Mouse (Mus musculus) kidney, embryonic 16.5 days (tissue): ENCODE data around the gene Rnf115. TPM values are rescaled to one million over a fixed set of nuclear protein-coding genes. Genes with fewer than 3 reads are reported as not detected.
"Not testable (repeated sequence)": the region's sequence is repeated elsewhere in the genome, so short reads cannot be mapped to it uniquely, and the experiment has no call there.

Experiments
- ATAC-seq: fragments of 200-750 bp; cut with Nextera tagmentation; 2 replicates; pipeline ENCODE4 v1.8.0; 2017; ENCODE audit warnings: moderate TSS enrichment; ENCODE audit not compliant: low FRiP score, low TSS enrichment
- H3K27ac ChIP-seq: fragments of 300-500 bp; sonication (generic); 2 replicates; pipeline ENCODE4 v1.5.1; 2014; ENCODE audit warnings: low read length
- H3K27me3 ChIP-seq: fragments of 300-500 bp; sonication (generic); 2 replicates; pipeline ENCODE4 v1.6.1; 2014; ENCODE audit warnings: low read length, control low read depth, mixed read lengths; ENCODE audit not compliant: insufficient read depth
- H3K36me3 ChIP-seq: fragments of 300-500 bp; sonication (generic); 2 replicates; pipeline ENCODE4 v1.6.1; 2014; ENCODE audit warnings: low read length, control low read depth, mixed read lengths; ENCODE audit not compliant: insufficient read depth
- H3K4me1 ChIP-seq: fragments of 300-500 bp; sonication (generic); 2 replicates; pipeline ENCODE4 v1.6.1; 2014; ENCODE audit warnings: low read length, control low read depth, mixed read lengths; ENCODE audit not compliant: insufficient read depth
- H3K4me2 ChIP-seq: fragments of 300-500 bp; sonication (generic); replicated peaks from 2 replicates; pipeline ENCODE4 v1.6.1; 2014; ENCODE audit warnings: low read depth, low read length
- H3K4me3 ChIP-seq: fragments of 300-500 bp; sonication (generic); 2 replicates; pipeline ENCODE4 v1.5.1; 2014; ENCODE audit warnings: mild to moderate bottlenecking, low read length
- H3K9ac ChIP-seq: fragments of 300-500 bp; sonication (generic); replicated peaks from 2 replicates; pipeline ENCODE4 v1.6.1; 2014; ENCODE audit warnings: low read length
- H3K9me3 ChIP-seq: fragments of 300-500 bp; sonication (generic); 2 replicates; pipeline ENCODE4 v1.6.1; 2016; ENCODE audit warnings: low read length, control low read depth
- WGBS: fragments of 180-500 bp; shearing (Covaris S2); extraction: QIAGEN DNeasy Blood & Tissue Kit; methylation state at CpG from one replicate; pipeline ENCODE4 v1.1.7; 2014; 5-methylcytosine and 5-hydroxymethylcytosine counted together
- polyA plus RNA-seq: library from polyadenylated mRNA; unstranded; fragments of >200 nt; fragmentation: Nextera tagmentation; extraction: Ambion mirVana; gene quantifications from 2 replicates; pipeline ENCODE4 v1.2.1, GENCODE M21; 2015

The Rnf115 gene
- polyA plus RNA-seq, result 56.6 and 57.3 TPM in 2 replicates

DNA sequence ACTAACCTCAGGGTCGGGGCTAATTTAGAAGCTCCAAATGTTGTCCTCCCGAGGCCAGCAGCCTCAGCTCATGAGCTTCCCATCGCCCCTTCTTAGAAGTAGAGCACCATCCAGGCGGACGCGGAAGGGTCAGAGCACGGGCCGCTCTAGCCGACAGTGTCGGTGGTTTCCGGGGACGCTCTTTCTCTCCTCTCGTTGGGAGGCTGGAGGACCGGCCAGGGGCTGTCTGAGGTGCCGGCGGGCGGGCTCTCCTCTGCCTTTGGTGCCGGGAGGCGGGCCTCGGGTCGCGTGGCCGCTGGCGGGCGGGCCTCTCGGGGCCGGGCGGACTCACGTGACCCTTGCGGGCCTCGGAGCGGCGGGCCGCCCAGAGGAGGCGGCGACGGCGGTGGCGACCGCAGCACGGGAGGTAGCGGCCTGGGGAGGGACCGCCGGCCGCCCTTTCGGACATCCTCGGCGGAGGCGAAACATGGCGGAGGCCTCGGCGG lies at the start of gene Rnf115, which contains the start of gene Polr3c:
TSS of gene Rnf115 (plus strand) at position 322 of the 485 bp plus-strand sequence.
TSS of gene Polr3c (minus strand) at position 286 of the 485 bp plus-strand sequence.
- Histone ChIP-seq H3K4me3 (peak within 1 kb of the TSS; percentile 79), H3K9ac (peak within 1 kb of the TSS; percentile 81), H3K36me3 (peaks cover 19% of the 10 kb centered on the region), H3K9me3 (no peaks in the 10 kb centered on the region), H3K27me3 (no peaks in the 10 kb centered on the region), H3K4me2 (peak within 1 kb of the TSS; percentile 65), H3K27ac (peak within 1 kb of the TSS; percentile 64), H3K4me1 (peaks cover 25% of the 10 kb centered on the region)
- WGBS, result under 1% methylated on average over 48 of the region's 52 CpGs
- peak; percentile 99 for ATAC-seq

DNA sequence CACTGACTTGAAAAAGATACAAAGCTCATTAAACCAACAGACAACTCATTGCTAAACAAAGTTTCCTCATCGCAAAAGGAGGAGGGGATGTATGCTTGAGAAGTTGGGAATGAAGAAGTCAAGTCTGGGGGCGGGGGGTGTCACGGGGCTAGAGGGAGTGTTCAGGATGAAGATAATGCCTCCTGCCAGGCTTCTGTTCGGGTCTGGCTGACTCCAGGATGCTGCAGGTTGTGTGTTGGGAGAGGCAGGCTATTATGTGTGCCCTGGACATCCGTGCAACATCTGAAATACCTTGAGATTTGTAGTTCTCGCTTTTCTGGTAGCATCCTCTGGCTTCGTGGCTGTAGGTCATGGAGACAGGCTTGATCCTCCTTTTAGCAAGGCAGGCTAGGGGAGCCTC lies 49.0 kb upstream of the Rnf115 start:
- 68% methylated on average over 7 of the region's 7 CpGs for WGBS

GRCm38 (mm10) chr3:96679159-96679674 lies 48.2 kb upstream of the Rnf115 start:
- Histone ChIP-seq H3K27me3 (peaks cover 10% of the 10 kb centered on the region; the same call in 1 of the 2 replicates), H3K4me3 (no peak overlapping the region), H3K4me1 (peaks cover 10% of the 10 kb centered on the region), H3K4me2 (no peak overlapping the region), H3K9me3 (no peaks in the 10 kb centered on the region), H3K27ac (no peak overlapping the region), H3K9ac (no peak overlapping the region), H3K36me3 (no peaks in the 10 kb centered on the region)
- WGBS, result 36% methylated on average over 5 of the region's 5 CpGs
- ATAC-seq, result no peak

More for the DNA sequence above, 49.0 kb upstream of the Rnf115 start:
- Histone ChIP-seq H3K36me3 (no peaks in the 10 kb centered on the region), H3K4me3 (no peak overlapping the region), H3K27ac (no peak overlapping the region), H3K9ac (no peak overlapping the region), H3K4me1 (peaks cover 17% of the 10 kb centered on the region), H3K9me3 (no peaks in the 10 kb centered on the region), H3K27me3 (0 out of 2 replicates have a peak, but pooled peaks cover 5% of the 10 kb centered on the region), H3K4me2 (no peak overlapping the region)
- ATAC-seq, result no peak

- no peaks in the 10 kb centered on the region for H3K9me3 ChIP-seq
- no peak overlapping the region for H3K27ac ChIP-seq
- no peak overlapping the region for H3K4me3 ChIP-seq
- no peak for ATAC-seq
- WGBS, result 32% methylated on average over 12 of the region's 12 CpGs
- H3K9ac ChIP-seq, result no peak overlapping the region
- no peak overlapping the region for H3K4me2 ChIP-seq
- no peaks in the 10 kb centered on the region for H3K36me3 ChIP-seq
- peaks cover 4% of the 10 kb centered on the region; the same call in 1 of the 2 replicates for H3K4me1 ChIP-seq
- peaks cover 10% of the 10 kb centered on the region; the same call in 1 of the 2 replicates for H3K27me3 ChIP-seq
Measured at GRCm38 (mm10) chr3:96680269-96680956, 47.1 kb upstream of the Rnf115 start.

- H3K27me3 ChIP-seq, result peaks cover 10% of the 10 kb centered on the region; the same call in 1 of the 2 replicates
- 93% methylated on average over 3 of the region's 3 CpGs for WGBS
- H3K9ac ChIP-seq, result no peak overlapping the region
Measured at GRCm38 (mm10) chr3:96683496-96683895, 44.0 kb upstream of the Rnf115 start.

DNA sequence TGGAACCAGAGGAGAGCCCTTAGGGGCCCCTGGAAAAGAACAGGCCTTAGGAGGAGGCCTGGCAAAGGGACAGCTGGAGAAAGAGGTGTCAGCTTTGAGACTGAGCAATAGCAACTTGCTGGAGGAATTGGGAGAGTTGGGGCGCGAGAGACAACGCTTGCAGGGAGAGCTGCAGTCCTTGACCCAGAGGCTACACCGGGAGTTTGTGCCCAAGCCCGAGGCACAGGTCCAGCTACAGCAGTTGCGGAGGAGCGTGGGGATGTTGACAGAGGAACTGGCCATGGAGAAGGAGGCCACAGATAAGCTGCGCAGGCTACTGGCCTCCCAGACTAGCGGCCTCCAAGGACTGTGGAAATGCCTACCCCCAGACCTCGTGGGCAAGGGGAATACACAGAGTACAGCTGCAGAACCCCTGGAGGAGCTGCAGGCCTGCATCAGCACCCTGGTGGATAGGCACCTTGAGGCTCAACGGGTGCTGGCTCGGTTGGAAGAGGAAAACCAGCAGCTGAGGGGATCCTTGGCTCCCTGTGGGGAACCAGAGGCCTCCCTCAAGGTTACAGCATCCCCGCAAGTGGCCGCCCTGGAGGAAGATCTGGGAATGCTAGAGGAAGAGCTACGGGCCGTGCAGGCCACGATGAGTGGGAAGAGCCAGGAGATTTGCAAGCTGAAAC lies 43.2 kb upstream of the Rnf115 start:
- Histone ChIP-seq H3K36me3 (no peaks in the 10 kb centered on the region), H3K4me1 (no peaks in the 10 kb centered on the region), H3K9ac (peak overlapping the region; percentile 42), H3K4me2 (peak overlapping the region; percentile 42), H3K9me3 (no peaks in the 10 kb centered on the region), H3K27ac (no peak overlapping the region), H3K27me3 (peaks cover 10% of the 10 kb centered on the region; the same call in 1 of the 2 replicates), H3K4me3 (peak overlapping the region; percentile 22)
- 58% methylated on average over 17 of the region's 17 CpGs for WGBS
- ATAC-seq, result no peak

More at GRCm38 (mm10) chr3:96683496-96683895, 44.0 kb upstream of the Rnf115 start:
- H3K36me3 ChIP-seq, result no peaks in the 10 kb centered on the region
- H3K27ac ChIP-seq, result no peak overlapping the region
- ATAC-seq, result no peak
- H3K4me1 ChIP-seq, result no peaks in the 10 kb centered on the region
- H3K9me3 ChIP-seq, result no peaks in the 10 kb centered on the region
- H3K4me3 ChIP-seq, result no peak overlapping the region
- no peak overlapping the region for H3K4me2 ChIP-seq

- Histone ChIP-seq H3K27me3 (peaks cover 10% of the 10 kb centered on the region; the same call in 1 of the 2 replicates), H3K4me2 (peak overlapping the region; percentile 42), H3K27ac (no peak overlapping the region), H3K9me3 (no peaks in the 10 kb centered on the region), H3K4me3 (peak overlapping the region; percentile 22), H3K9ac (peak overlapping the region; percentile 42), H3K36me3 (no peaks in the 10 kb centered on the region), H3K4me1 (no peaks in the 10 kb centered on the region)
- no peak for ATAC-seq
- 33% methylated on average over 28 of the region's 28 CpGs for WGBS
Measured at GRCm38 (mm10) chr3:96684822-96685156, 42.7 kb upstream of the Rnf115 start.

- H3K4me1 ChIP-seq, ATAC-seq, H3K36me3 ChIP-seq, H3K27me3 ChIP-seq, H3K9me3 ChIP-seq, H3K9ac ChIP-seq, H3K4me2 ChIP-seq, H3K4me3 ChIP-seq, H3K27ac ChIP-seq: not testable (repeated sequence)
- 90% methylated on average over 5 of the region's 5 CpGs for WGBS
Measured at GRCm38 (mm10) chr3:96686057-96686456, 41.4 kb upstream of the Rnf115 start.

DNA sequence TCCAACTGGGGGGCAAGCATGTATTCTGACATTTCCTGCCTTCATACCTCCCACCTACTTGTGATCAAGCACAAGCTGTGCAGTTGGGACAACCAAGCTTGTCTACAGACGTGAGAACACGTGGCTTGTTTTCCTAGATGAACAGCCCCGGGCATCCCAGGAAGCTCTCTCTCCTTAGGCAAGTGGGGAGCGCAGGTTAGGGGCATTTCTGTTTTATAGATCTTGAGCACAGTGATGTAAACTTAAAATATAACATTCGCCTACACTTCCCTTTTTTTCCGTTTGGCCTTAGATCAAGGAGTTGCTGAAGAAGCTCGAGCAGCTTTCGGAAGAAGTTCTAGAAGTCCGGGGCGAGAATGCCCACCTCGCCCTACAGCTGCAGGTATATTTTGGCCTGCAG lies 38.6 kb upstream of the Rnf115 start:
- H3K27ac ChIP-seq, result no peak overlapping the region
- H3K9ac ChIP-seq, result no peak overlapping the region
- no peak overlapping the region for H3K4me2 ChIP-seq
- peaks cover 2% of the 10 kb centered on the region; the same call in 1 of the 2 replicates for H3K27me3 ChIP-seq
- H3K4me1 ChIP-seq, result no peaks in the 10 kb centered on the region
- H3K36me3 ChIP-seq, result no peaks in the 10 kb centered on the region
- 79% methylated on average over 11 of the region's 11 CpGs for WGBS
- ATAC-seq, result no peak
- H3K4me3 ChIP-seq, result no peak overlapping the region
- H3K9me3 ChIP-seq, result no peaks in the 10 kb centered on the region
